Mouse (Mus musculus) megakaryocyte progenitor cell, adult 5-6 weeks (primary cell): Measurements from ENCODE around the gene Ddx59. TPM values are rescaled to one million over a fixed set of nuclear protein-coding genes. Genes with fewer than 3 reads are reported as not detected.

Experiments
- ATAC-seq: replicated peaks from 2 replicates; pipeline ENCODE4 v1.8.0; 2016; ENCODE audit warnings: mild to moderate bottlenecking, moderate TSS enrichment, inconsistent platforms; ENCODE audit not compliant: poor library complexity
- total RNA-seq, 2 experiments: library from RNA; stranded (forward) in 1 of 2; stranded (reverse) in 1 of 2; fragments of 157-497, 149-512 nt in 1 of 2; fragments of 200-1000 nt in 1 of 2; gene quantifications; 2 replicates each; pipeline versions ENCODE4 v1.2.3 to v1.2.4; 2015 to 2017

Gene Ddx59
- total RNA-seq, 2 experiments from 2014 or later = 7.2 to 8.4 TPM

- ATAC-seq = no peak
Observed at GRCm38 (mm10) chr1:136447338-136447737, 32.3 kb downstream of the Ddx59 start.

GRCm38 (mm10) chr1:136449541-136449940 lies 34.5 kb downstream of the Ddx59 start:
- ATAC-seq = no peak

GRCm38 (mm10) chr1:136450206-136450605 lies 35.1 kb downstream of the Ddx59 start:
- ATAC-seq = no peak

GRCm38 (mm10) chr1:136452421-136452820 lies 37.4 kb downstream of the Ddx59 start:
- ATAC-seq = no peak

- no peak for ATAC-seq
Observed at GRCm38 (mm10) chr1:136455756-136456585, 40.9 kb downstream of the Ddx59 start.

- ATAC-seq = no peak
Observed at GRCm38 (mm10) chr1:136456741-136457140, 41.7 kb downstream of the Ddx59 start.

- no peak for ATAC-seq
Observed at GRCm38 (mm10) chr1:136457403-136457802, 42.3 kb downstream of the Ddx59 start.

GRCm38 (mm10) chr1:136458691-136459245 lies 43.7 kb downstream of the Ddx59 start:
- peak; percentile 85 for ATAC-seq

GRCm38 (mm10) chr1:136462443-136462842 lies 47.4 kb downstream of the Ddx59 start:
- ATAC-seq = no peak

GRCm38 (mm10) chr1:136465168-136465567 lies 50.1 kb downstream of the Ddx59 start:
- ATAC-seq = no peak

GRCm38 (mm10) chr1:136466143-136466811 lies 51.2 kb downstream of the Ddx59 start, which contains the start of gene Kif14:
Kif14 (plus strand) TSS chr1:136466343.
- peak; percentile 100 for ATAC-seq

GRCm38 (mm10) chr1:136469408-136469807 lies 54.3 kb downstream of the Ddx59 start:
- no peak for ATAC-seq

GRCm38 (mm10) chr1:136470471-136470870 lies 55.4 kb downstream of the Ddx59 start:
- ATAC-seq = no peak

Other genes starting within 250 kb of the Ddx59 start
- gene Mroh3, start 202.4 kb upstream of the Ddx59 start, total RNA-seq (2015) = not detected in 2 replicates
- not detected in 2 replicates for gene Mroh3, start 202.4 kb upstream of the Ddx59 start, total RNA-seq (2017)
- gene Inava, start 181.0 kb upstream of the Ddx59 start, total RNA-seq (2015) = not detected in 2 replicates
- not detected in 2 replicates for gene Inava, start 181.0 kb upstream of the Ddx59 start, total RNA-seq (2017)
- gene Gpr25, start 154.4 kb upstream of the Ddx59 start, total RNA-seq (2015) = not detected in 2 replicates
- not detected in 2 replicates for gene Gpr25, start 154.4 kb upstream of the Ddx59 start, total RNA-seq (2017)
- 8.6 and 8.7 TPM in 2 replicates for gene Camsap2, start 69.2 kb upstream of the Ddx59 start, total RNA-seq (2015)
- gene Camsap2, start 69.2 kb upstream of the Ddx59 start, total RNA-seq (2017) = 11.5 and 12.8 TPM in 2 replicates
- 13.8 and 17.5 TPM in 2 replicates for gene Kif14, start 51.1 kb downstream of the Ddx59 start, total RNA-seq (2015)
- 20.9 and 22.2 TPM in 2 replicates for gene Kif14, start 51.1 kb downstream of the Ddx59 start, total RNA-seq (2017)
- gene Zfp281, start 209.6 kb downstream of the Ddx59 start, total RNA-seq (2015) = 23.7 and 25.4 TPM in 2 replicates
- gene Zfp281, start 209.6 kb downstream of the Ddx59 start, total RNA-seq (2017) = 18.9 and 20.5 TPM in 2 replicates